Mouse (Mus musculus): ENCODE measurements around the gene Sema4f. TPM values are rescaled to one million over a fixed set of nuclear protein-coding genes. Genes with fewer than 3 reads are reported as not detected.

The Sema4f gene
- polyA plus RNA-seq, 1 experiment from 2014 or later: 3.2 TPM

- Histone ChIP-seq H3K27ac (no peak overlapping the region), H3K36me3 (no peaks in the 10 kb centered on the region), H3K4me3 (no peak overlapping the region), H3K4me1 (replicated peaks) (no peaks in the 10 kb centered on the region), H3K27me3 (ENCODE audit: insufficient read depth, poor library complexity, severe bottlenecking) (0 out of 2 replicates have a peak, but pooled peaks cover 2% of the 10 kb centered on the region), H3K9me3 (no peaks in the 10 kb centered on the region)
- 86% methylated on average over 8 of the region's 8 CpGs for WGBS
- no peak for DNase-seq (ENCODE audit: low spot score)
Observed at GRCm38 (mm10) chr6:82908034-82908433, 31.5 kb downstream of the Sema4f start.

GRCm38 (mm10) chr6:82906985-82907384 lies 32.6 kb downstream of the Sema4f start:
- H3K4me1 ChIP-seq (replicated peaks): no peaks in the 10 kb centered on the region
- no peak overlapping the region for H3K27ac ChIP-seq
- H3K27me3 ChIP-seq (ENCODE audit: insufficient read depth, poor library complexity, severe bottlenecking): 0 out of 2 replicates have a peak, but pooled peaks cover 2% of the 10 kb centered on the region
- no peaks in the 10 kb centered on the region for H3K36me3 ChIP-seq
- WGBS: 87% methylated on average over 3 of the region's 3 CpGs
- no peaks in the 10 kb centered on the region for H3K9me3 ChIP-seq
- DNase-seq (ENCODE audit: low spot score): no peak
- H3K4me3 ChIP-seq: no peak overlapping the region

- no peaks in the 10 kb centered on the region for H3K36me3 ChIP-seq
- H3K4me3 ChIP-seq: no peak overlapping the region
- H3K4me1 ChIP-seq (replicated peaks): no peaks in the 10 kb centered on the region
- H3K27ac ChIP-seq: no peak overlapping the region
- 0 out of 2 replicates have a peak, but pooled peaks cover 2% of the 10 kb centered on the region for H3K27me3 ChIP-seq (ENCODE audit: insufficient read depth, poor library complexity, severe bottlenecking)
- H3K9me3 ChIP-seq: no peaks in the 10 kb centered on the region
- no peak for DNase-seq (ENCODE audit: low spot score)
- 89% methylated on average over 8 of the region's 8 CpGs for whole genome bisulfite sequencing
Observed at GRCm38 (mm10) chr6:82902559-82902958, 37.0 kb downstream of the Sema4f start.

DNA sequence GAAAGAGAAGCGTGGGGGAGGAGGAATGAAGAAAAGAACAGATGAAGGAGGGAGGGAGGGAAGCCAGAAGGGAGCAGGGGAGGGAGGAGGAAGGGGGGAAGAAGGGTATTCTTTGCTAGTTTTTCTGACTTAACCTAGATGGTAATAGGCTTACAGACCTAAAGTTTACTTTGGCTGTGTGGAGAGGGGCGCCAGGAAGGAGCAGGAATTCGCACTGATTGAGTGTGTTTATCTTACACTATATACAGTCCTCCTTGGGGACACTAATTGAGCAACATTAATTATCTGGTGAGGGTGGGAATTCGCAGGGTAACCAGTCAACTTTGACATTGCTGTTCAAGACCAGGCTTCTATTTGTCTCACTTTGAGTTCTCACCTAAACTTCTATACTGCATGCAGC lies 40.8 kb downstream of the Sema4f start:
- no peak overlapping the region for H3K4me3 ChIP-seq
- no peaks in the 10 kb centered on the region for H3K4me1 ChIP-seq (replicated peaks)
- DNase-seq (ENCODE audit: low spot score): no peak
- H3K27ac ChIP-seq: no peak overlapping the region
- no peaks in the 10 kb centered on the region for H3K36me3 ChIP-seq
- H3K27me3 ChIP-seq (ENCODE audit: insufficient read depth, poor library complexity, severe bottlenecking): no peaks in the 10 kb centered on the region
- H3K9me3 ChIP-seq: no peaks in the 10 kb centered on the region
- WGBS: 62% methylated on average over 4 of the region's 4 CpGs

GRCm38 (mm10) chr6:82898227-82898626 lies 41.3 kb downstream of the Sema4f start:
- Histone ChIP-seq H3K4me1 (replicated peaks) (no peaks in the 10 kb centered on the region), H3K36me3 (no peaks in the 10 kb centered on the region), H3K27ac (no peak overlapping the region), H3K9me3 (no peaks in the 10 kb centered on the region), H3K27me3 (ENCODE audit: insufficient read depth, poor library complexity, severe bottlenecking) (no peaks in the 10 kb centered on the region), H3K4me3 (no peak overlapping the region)
- DNase-seq (ENCODE audit: low spot score): no peak
- WGBS: 89% methylated on average over 4 of the region's 4 CpGs

DNA sequence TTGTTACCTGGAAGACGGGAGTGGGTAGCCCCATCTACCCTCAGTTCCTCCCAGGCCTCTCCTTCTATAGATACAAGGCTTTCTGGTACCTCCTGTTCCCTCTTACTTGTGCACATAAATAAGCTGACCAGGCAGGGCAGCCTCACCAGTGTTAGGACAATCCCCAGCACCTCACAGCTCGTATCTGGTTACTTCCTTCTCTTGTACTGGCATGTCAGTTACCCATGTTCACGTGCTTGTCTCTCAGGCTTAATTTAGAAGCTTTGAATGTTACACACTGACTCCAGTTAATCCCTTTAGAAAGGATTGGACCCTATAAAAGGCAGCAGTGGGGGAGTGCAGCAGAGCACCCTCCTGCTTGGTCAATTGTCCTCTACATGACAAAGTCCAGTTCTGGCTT lies 42.3 kb downstream of the Sema4f start:
- Histone ChIP-seq H3K4me1 (replicated peaks) (no peaks in the 10 kb centered on the region), H3K27me3 (ENCODE audit: insufficient read depth, poor library complexity, severe bottlenecking) (no peaks in the 10 kb centered on the region), H3K4me3 (no peak overlapping the region), H3K9me3 (no peaks in the 10 kb centered on the region), H3K36me3 (no peaks in the 10 kb centered on the region), H3K27ac (no peak overlapping the region)
- 60% methylated on average over 3 of the region's 3 CpGs for WGBS
- no peak for DNase-seq (ENCODE audit: low spot score)

DNA sequence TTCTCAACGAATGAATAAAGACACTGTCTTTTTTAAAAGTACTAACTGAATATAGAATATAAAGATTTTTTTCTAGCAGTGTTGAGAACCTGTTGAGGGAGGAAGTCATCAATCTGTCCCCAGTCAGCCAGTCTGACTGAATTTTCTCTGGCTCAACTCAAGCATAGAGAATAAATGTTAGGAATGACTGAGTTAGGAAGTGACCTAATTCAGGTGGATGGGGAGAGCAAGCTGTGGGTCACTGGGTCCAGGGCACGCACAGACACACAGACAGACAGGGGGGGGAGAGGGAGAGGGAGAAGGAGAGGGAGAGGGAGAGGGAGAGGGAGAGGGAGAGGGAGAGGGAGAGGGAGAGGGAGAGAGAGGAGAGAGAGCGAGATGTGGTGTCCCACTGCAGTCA lies 46.2 kb downstream of the Sema4f start:
- DNase-seq (ENCODE audit: low spot score): no peak
- Histone ChIP-seq H3K9me3 (no peaks in the 10 kb centered on the region), H3K36me3 (no peaks in the 10 kb centered on the region), H3K4me1 (replicated peaks) (no peaks in the 10 kb centered on the region; the same call in 1 of the 2 replicates), H3K27me3 (ENCODE audit: insufficient read depth, poor library complexity, severe bottlenecking) (no peaks in the 10 kb centered on the region), H3K4me3 (no peak overlapping the region), H3K27ac (no peak overlapping the region)
- WGBS: 69% methylated on average over 3 of the region's 3 CpGs

DNA sequence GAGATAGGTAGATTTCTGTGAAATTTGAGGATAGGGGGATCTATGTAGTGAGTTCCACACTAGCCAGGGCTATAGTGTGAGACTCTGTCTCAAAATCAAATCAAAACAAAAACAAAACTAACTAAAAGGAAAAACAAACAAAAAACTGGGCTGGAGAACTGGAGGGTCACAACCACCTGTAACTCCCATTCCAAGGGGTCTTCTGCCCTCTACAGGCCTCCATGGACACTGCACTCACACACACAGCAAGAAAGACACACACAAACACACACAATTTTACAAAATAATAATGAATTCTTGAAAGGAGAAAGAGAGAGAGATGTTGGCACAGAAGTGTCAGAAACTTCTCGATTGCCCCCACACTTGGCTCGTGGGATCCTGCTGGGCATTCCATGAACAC lies 47.0 kb downstream of the Sema4f start:
- WGBS: 90% methylated on average over 2 of the region's 2 CpGs

DNA sequence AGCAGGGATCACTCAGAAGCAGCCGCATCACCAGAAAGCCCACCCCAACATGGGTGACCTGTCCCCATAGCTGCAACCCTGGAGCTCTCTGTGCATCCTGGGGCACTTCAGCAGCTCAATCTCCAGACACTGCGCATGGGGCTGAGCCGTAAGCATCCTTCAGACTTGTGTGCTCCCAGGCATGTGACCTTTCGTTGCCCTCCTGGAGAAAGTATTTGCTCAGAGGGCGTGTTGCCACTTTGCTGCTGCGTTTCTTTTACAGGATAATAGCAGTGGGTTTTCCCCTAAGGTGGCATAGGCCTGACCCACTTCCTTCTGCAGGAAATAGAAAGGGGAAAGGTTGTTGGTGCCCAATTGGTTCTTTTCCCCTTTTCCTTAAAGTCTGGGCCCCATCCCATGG lies 48.1 kb downstream of the Sema4f start:
- 55% methylated on average over 6 of the region's 6 CpGs for WGBS

More for the DNA sequence above, 47.0 kb downstream of the Sema4f start:
- no peak for DNase-seq (ENCODE audit: low spot score)
- H3K27ac ChIP-seq: no peak overlapping the region
- H3K27me3 ChIP-seq (ENCODE audit: insufficient read depth, poor library complexity, severe bottlenecking): no peaks in the 10 kb centered on the region
- H3K9me3 ChIP-seq: no peaks in the 10 kb centered on the region
- no peak overlapping the region for H3K4me3 ChIP-seq
- H3K4me1 ChIP-seq (replicated peaks): no peaks in the 10 kb centered on the region; the same call in 1 of the 2 replicates
- no peaks in the 10 kb centered on the region for H3K36me3 ChIP-seq

DNA sequence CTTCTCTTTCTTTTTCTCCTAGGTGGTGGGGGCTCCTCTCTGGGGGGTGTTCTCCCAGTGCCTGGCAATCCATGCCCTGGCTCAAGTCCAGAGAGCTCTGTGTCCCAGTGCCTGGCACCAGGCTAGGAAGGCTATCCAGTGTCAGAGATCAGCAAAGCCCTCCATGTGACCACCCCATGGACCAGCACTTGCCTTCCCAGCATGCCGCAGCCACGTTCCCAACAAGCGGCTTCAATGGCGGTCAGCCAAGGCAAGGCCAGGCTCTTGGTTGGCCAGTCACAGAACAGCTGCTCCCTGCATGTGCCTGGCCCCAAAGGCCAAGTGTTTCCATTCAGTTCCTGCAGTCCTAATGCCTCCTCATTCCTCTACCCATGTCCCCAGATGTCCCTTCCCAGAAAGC lies 53.2 kb downstream of the Sema4f start:
- H3K4me1 ChIP-seq (replicated peaks): peaks cover 4% of the 10 kb centered on the region; the same call in 1 of the 2 replicates
- no peak overlapping the region for H3K4me3 ChIP-seq
- H3K36me3 ChIP-seq: no peaks in the 10 kb centered on the region
- no peaks in the 10 kb centered on the region for H3K27me3 ChIP-seq (ENCODE audit: insufficient read depth, poor library complexity, severe bottlenecking)
- no peak for DNase-seq (ENCODE audit: low spot score)
- H3K27ac ChIP-seq: no peak overlapping the region
- no peaks in the 10 kb centered on the region for H3K9me3 ChIP-seq
- 96% methylated on average over 4 of the region's 4 CpGs for WGBS

More for the DNA sequence above, 48.1 kb downstream of the Sema4f start:
- Histone ChIP-seq H3K4me3 (no peak overlapping the region), H3K36me3 (no peaks in the 10 kb centered on the region), H3K4me1 (replicated peaks) (no peaks in the 10 kb centered on the region; the same call in 1 of the 2 replicates), H3K27me3 (ENCODE audit: insufficient read depth, poor library complexity, severe bottlenecking) (no peaks in the 10 kb centered on the region), H3K9me3 (no peaks in the 10 kb centered on the region), H3K27ac (no peak overlapping the region)
- no peak for DNase-seq (ENCODE audit: low spot score)

DNA sequence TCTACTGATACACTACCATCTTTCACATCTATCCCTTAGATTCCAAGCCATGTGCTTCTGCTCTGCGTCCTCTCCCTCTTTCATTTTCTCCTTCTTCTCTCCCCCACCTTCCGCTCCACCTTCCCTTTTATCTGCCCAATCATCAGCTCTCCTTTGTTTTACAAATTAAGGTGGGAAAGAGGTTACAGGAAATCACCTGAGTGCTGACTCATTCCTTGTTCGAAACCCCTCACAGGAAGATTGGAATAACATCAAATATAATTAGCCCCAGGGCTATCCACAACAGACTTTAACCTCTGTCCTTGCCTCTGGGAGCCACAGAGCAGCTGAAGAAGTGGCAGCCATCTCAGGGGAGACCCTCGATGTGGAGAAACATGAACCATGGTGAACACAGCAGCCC lies 53.7 kb downstream of the Sema4f start:
- no peaks in the 10 kb centered on the region for H3K36me3 ChIP-seq
- no peaks in the 10 kb centered on the region for H3K27me3 ChIP-seq (ENCODE audit: insufficient read depth, poor library complexity, severe bottlenecking)
- H3K4me1 ChIP-seq (replicated peaks): 0 out of 2 replicates have a peak, but pooled peaks cover 6% of the 10 kb centered on the region
- H3K27ac ChIP-seq: no peak overlapping the region
- no peaks in the 10 kb centered on the region for H3K9me3 ChIP-seq
- no peak overlapping the region for H3K4me3 ChIP-seq
- no peak for DNase-seq (ENCODE audit: low spot score)
- WGBS: 84% methylated on average over 4 of the region's 4 CpGs

DNA sequence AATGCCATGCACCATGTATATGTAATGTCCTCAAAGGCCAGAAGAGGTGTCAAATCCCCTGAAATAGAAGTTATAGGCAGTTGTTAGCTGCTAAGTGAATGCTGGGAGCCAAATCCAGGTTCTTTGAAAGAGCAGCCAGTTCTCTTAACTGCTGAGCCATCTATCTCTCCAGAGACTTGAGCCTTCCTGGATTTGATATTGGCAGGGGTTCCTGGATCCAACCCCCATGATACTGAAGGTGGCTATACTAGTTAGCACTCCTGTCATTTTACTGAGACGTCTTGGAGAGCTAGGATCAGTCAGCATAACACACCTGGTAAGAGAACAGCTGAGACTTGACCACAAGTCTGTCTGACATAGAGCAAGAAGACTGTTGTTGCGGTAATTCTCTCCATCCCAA lies 54.1 kb downstream of the Sema4f start:
- no peak overlapping the region for H3K27ac ChIP-seq
- no peak for DNase-seq (ENCODE audit: low spot score)
- no peaks in the 10 kb centered on the region for H3K27me3 ChIP-seq (ENCODE audit: insufficient read depth, poor library complexity, severe bottlenecking)
- H3K36me3 ChIP-seq: no peaks in the 10 kb centered on the region
- H3K4me1 ChIP-seq (replicated peaks): 0 out of 2 replicates have a peak, but pooled peaks cover 6% of the 10 kb centered on the region
- 84% methylated on average over 2 of the region's 2 CpGs for WGBS
- no peaks in the 10 kb centered on the region for H3K9me3 ChIP-seq
- no peak overlapping the region for H3K4me3 ChIP-seq

GRCm38 (mm10) chr6:82884570-82884969 lies 55.0 kb downstream of the Sema4f start:
- Histone ChIP-seq H3K27me3 (ENCODE audit: insufficient read depth, poor library complexity, severe bottlenecking) (no peaks in the 10 kb centered on the region), H3K9me3 (no peaks in the 10 kb centered on the region), H3K4me1 (replicated peaks) (0 out of 2 replicates have a peak, but pooled peaks cover 6% of the 10 kb centered on the region), H3K4me3 (no peak overlapping the region), H3K27ac (no peak overlapping the region), H3K36me3 (no peaks in the 10 kb centered on the region)
- WGBS: 66% methylated on average over 3 of the region's 3 CpGs
- DNase-seq (ENCODE audit: low spot score): no peak

All from hindbrain, embryonic 10.5 days (tissue).